21 mouse cellular contexts compared by ENCODE assay signal in the genomic region with DNA sequence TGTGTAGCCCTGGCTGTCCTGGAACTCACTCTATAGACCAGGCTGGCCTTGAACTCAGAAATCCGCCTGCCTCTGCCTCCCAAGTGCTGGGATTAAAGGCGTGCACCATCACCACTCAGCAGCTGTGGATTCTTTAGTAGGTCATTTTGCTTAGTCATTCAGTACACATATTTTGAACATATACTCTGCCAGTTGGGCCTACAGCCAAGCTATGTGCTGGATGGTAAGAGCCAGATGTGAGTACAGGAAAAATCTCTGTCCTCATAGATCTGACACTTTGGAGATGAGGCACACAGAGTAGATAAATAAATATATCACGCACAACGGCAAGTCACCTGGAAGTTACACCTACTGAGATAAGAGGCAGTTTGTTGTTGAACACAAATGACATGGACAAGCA. TPM values are rescaled to one million over a fixed set of nuclear protein-coding genes. Genes with fewer than 3 reads are reported as not detected.
"Had no signal": no experiment of that assay in that cellular context is flagged by ENCODE, and none has a peak within 500 bp of the region (broad histone marks: within the 10 kb centered on the region; RNA-seq: fewer than 3 reads in every experiment).

No protein-coding gene starts in this region.

- H3K27me3 ChIP-seq: limb, embryonic 12.5 days; limb, embryonic 15.5 days; liver, embryonic 15.5 days; lung, embryonic 15.5 days; midbrain, embryonic 12.5 days; midbrain, embryonic 15.5 days; neural tube, embryonic 12.5 days; neural tube, embryonic 15.5 days had no signal

- H3K9ac ChIP-seq: limb, embryonic 12.5 days; limb, embryonic 15.5 days; liver, embryonic 15.5 days; lung, embryonic 15.5 days; midbrain, embryonic 12.5 days; midbrain, embryonic 15.5 days; neural tube, embryonic 12.5 days; neural tube, embryonic 15.5 days had no signal

- H3K9me3 ChIP-seq: limb, embryonic 12.5 days; limb, embryonic 15.5 days; liver, embryonic 15.5 days; lung, embryonic 15.5 days; midbrain, embryonic 12.5 days; midbrain, embryonic 15.5 days; neural tube, embryonic 12.5 days; neural tube, embryonic 15.5 days had no signal

- ATAC-seq: intestine, embryonic 16.5 days; midbrain, embryonic 15.5 days had no signal

- DNase-seq: kidney, adult 18-20 months; kidney, adult 9 months; kidney, postnatal 14 days; kidney, postnatal 4 days; left cerebral cortex, postnatal 4 days; right cerebral cortex, adult 18-20 months; right cerebral cortex, postnatal 14 days; right cerebral cortex, postnatal 4 days; thymus, postnatal 25 days had no signal

- H3K36me3 ChIP-seq: limb, embryonic 12.5 days; limb, embryonic 15.5 days; liver, embryonic 15.5 days; midbrain, embryonic 15.5 days; neural tube, embryonic 12.5 days; neural tube, embryonic 15.5 days had no signal

- H3K27ac ChIP-seq: limb, embryonic 12.5 days; limb, embryonic 15.5 days; liver, embryonic 15.5 days; lung, embryonic 15.5 days; macrophage; midbrain, embryonic 12.5 days; midbrain, embryonic 15.5 days; neural tube, embryonic 12.5 days; neural tube, embryonic 15.5 days; stomach, postnatal 0 days had no signal

- H3K4me3 ChIP-seq: limb, embryonic 12.5 days; limb, embryonic 15.5 days; liver, embryonic 15.5 days; lung, embryonic 15.5 days; midbrain, embryonic 12.5 days; midbrain, embryonic 15.5 days; neural tube, embryonic 12.5 days; neural tube, embryonic 15.5 days had no signal

- H3K4me1 ChIP-seq: limb, embryonic 12.5 days; liver, embryonic 15.5 days; midbrain, embryonic 15.5 days had no signal

- H3K4me2 ChIP-seq: limb, embryonic 12.5 days; limb, embryonic 15.5 days; liver, embryonic 15.5 days; lung, embryonic 15.5 days; midbrain, embryonic 12.5 days; midbrain, embryonic 15.5 days; neural tube, embryonic 12.5 days; neural tube, embryonic 15.5 days had no signal

RNA-seq across cellular contexts. Expression of gene Has3, which starts 57.5 kb away (rescaled TPM):
- total RNA-seq: megakaryocyte, adult 5-6 weeks had no signal
